Mouse (Mus musculus) midbrain, postnatal 0 days (tissue): ENCODE measurements around the gene Lrwd1. TPM values are rescaled to one million over a fixed set of nuclear protein-coding genes. Genes with fewer than 3 reads are reported as not detected.

ENCODE experiments used
- ATAC-seq: fragments of 200-750 bp; cut with Nextera tagmentation; 2 replicates; pipeline ENCODE4 v1.8.0; 2017; ENCODE audit warnings: moderate number of reproducible peaks, mild to moderate bottlenecking, moderate TSS enrichment, moderate library complexity; ENCODE audit not compliant: low FRiP score
- DNase-seq: peaks from one replicate; pipeline ENCODE4 v3.0.0-alpha.2; 2015; ENCODE audit warnings: low spot score
- H3K27ac ChIP-seq: fragments of 300-500 bp; sonication (generic); 2 replicates; pipeline ENCODE4 v1.5.1; 2014; ENCODE audit warnings: low read depth, mild to moderate bottlenecking, low read length, mixed read lengths
- H3K27me3 ChIP-seq: fragments of 300-500 bp; sonication (generic); 2 replicates; pipeline ENCODE4 v1.6.1; 2014; ENCODE audit warnings: low read length, control low read depth, mixed read lengths; ENCODE audit not compliant: insufficient read depth
- H3K36me3 ChIP-seq: fragments of 300-500 bp; sonication (generic); 2 replicates; pipeline ENCODE4 v1.6.1; 2014; ENCODE audit warnings: low read length, control low read depth, mixed read lengths; ENCODE audit not compliant: insufficient read depth
- H3K4me1 ChIP-seq: fragments of 300-500 bp; sonication (generic); 2 replicates; pipeline ENCODE4 v1.6.1; 2014; ENCODE audit warnings: mild to moderate bottlenecking, control low read depth, antibody characterized with exemption, low read length, mixed read lengths; ENCODE audit not compliant: insufficient read depth
- H3K4me2 ChIP-seq: fragments of 300-500 bp; sonication (generic); 2 replicates; pipeline ENCODE4 v1.6.1; 2014; ENCODE audit warnings: low read depth, mild to moderate bottlenecking, low read length, mixed read lengths; ENCODE audit not compliant: poor library complexity, severe bottlenecking
- H3K4me3 ChIP-seq: fragments of 300-500 bp; sonication (generic); 2 replicates; pipeline ENCODE4 v1.5.1; 2014; ENCODE audit warnings: low read depth, mild to moderate bottlenecking, low read length, moderate library complexity
- H3K9ac ChIP-seq: fragments of 300-500 bp; sonication (generic); replicated peaks from 2 replicates; pipeline ENCODE4 v1.6.1; 2014; ENCODE audit warnings: mild to moderate bottlenecking, low read length, moderate library complexity, mixed read lengths; ENCODE audit not compliant: poor library complexity, severe bottlenecking
- H3K9me3 ChIP-seq: fragments of 300-500 bp; sonication (generic); 2 replicates; pipeline ENCODE4 v1.6.1; 2016; ENCODE audit warnings: low read length, control low read depth
- CTCF ChIP-seq: IDR thresholded peaks from 2 replicates; pipeline ENCODE4 v1.5.1; 2016; ENCODE audit warnings: antibody characterized with exemption, mild to moderate bottlenecking
- WGBS: fragments of 180-500 bp; shearing (Covaris S2); extraction: QIAGEN DNeasy Blood & Tissue Kit; methylation state at CpG from one replicate; pipeline ENCODE4 v1.1.7; 2014; 5-methylcytosine and 5-hydroxymethylcytosine counted together
- polyA plus RNA-seq: library from polyadenylated mRNA; unstranded; fragments of >200 nt; fragmentation: Nextera tagmentation; extraction: Ambion mirVana; gene quantifications from 2 replicates; pipeline ENCODE4 v1.2.1, GENCODE M21; 2015
- total RNA-seq: library from RNA; depleted of rRNA; stranded (reverse); fragments of >200 nt; gene quantifications from 2 replicates; pipeline ENCODE4 v1.2.3, GENCODE M21; 2014

Gene Lrwd1
- total and polyA plus RNA-seq, 2 experiments from 2014 or later: 16.3 to 33.2 TPM

- H3K9ac ChIP-seq: no peak overlapping the region
These were observed 46.9 kb downstream of the Lrwd1 start for GRCm38 (mm10) chr5:136088821-136089575.

GRCm38 (mm10) chr5:136086290-136086689 is 49.6 kb downstream of the Lrwd1 start:
- Histone ChIP-seq H3K27me3 (no peaks in the 10 kb centered on the region), H3K9ac (no peak overlapping the region), H3K4me2 (peak overlapping the region; percentile 5; the same call in 1 of the 2 replicates), H3K36me3 (peaks cover 6% of the 10 kb centered on the region), H3K4me1 (peaks cover 7% of the 10 kb centered on the region; the same call in 1 of the 2 replicates), H3K9me3 (no peaks in the 10 kb centered on the region), H3K27ac (no peak overlapping the region), H3K4me3 (no peak overlapping the region)
- no peak for ATAC-seq
- no peak for TF ChIP-seq CTCF
- no peak for DNase-seq
- 97% methylated on average over 8 of the region's 8 CpGs for WGBS

More at GRCm38 (mm10) chr5:136088821-136089575, 46.9 kb downstream of the Lrwd1 start:
- Histone ChIP-seq H3K27me3 (no peaks in the 10 kb centered on the region), H3K27ac (no peak overlapping the region), H3K36me3 (peaks cover 12% of the 10 kb centered on the region), H3K4me2 (no peak overlapping the region), H3K4me3 (no peak overlapping the region), H3K4me1 (peaks cover 7% of the 10 kb centered on the region; the same call in 1 of the 2 replicates), H3K9me3 (no peaks in the 10 kb centered on the region)
- peak; percentile 11 for DNase-seq
- 22% methylated on average over 14 of the region's 14 CpGs for WGBS
- ATAC-seq: no peak
- TF ChIP-seq CTCF: peak; percentile 59

GRCm38 (mm10) chr5:136084891-136085651 is 50.8 kb downstream of the Lrwd1 start:
- H3K4me3 ChIP-seq: peak overlapping the region; percentile 65
- no peaks in the 10 kb centered on the region for H3K36me3 ChIP-seq
- peak; percentile 47 for ATAC-seq
- H3K9ac ChIP-seq: peak overlapping the region; percentile 69
- peaks cover 7% of the 10 kb centered on the region; the same call in 1 of the 2 replicates for H3K4me1 ChIP-seq
- DNase-seq: peak; percentile 71
- peak overlapping the region; percentile 76 for H3K4me2 ChIP-seq
- no peaks in the 10 kb centered on the region for H3K9me3 ChIP-seq
- peak overlapping the region; percentile 65 for H3K27ac ChIP-seq
- WGBS: 5% methylated on average over 20 of the region's 21 CpGs
- H3K27me3 ChIP-seq: no peaks in the 10 kb centered on the region
- TF ChIP-seq CTCF: no peak

- H3K9ac ChIP-seq: peak overlapping the region; percentile 69
- WGBS: 2% methylated on average over 23 of the region's 23 CpGs
- H3K4me1 ChIP-seq: peaks cover 7% of the 10 kb centered on the region; the same call in 1 of the 2 replicates
- peak overlapping the region; percentile 76 for H3K4me2 ChIP-seq
- ATAC-seq (peak; percentile 39; the same call in 1 of the 2 replicates), DNase-seq (peak; percentile 9)
- TF ChIP-seq CTCF: no peak
- peak overlapping the region; percentile 65 for H3K4me3 ChIP-seq
- H3K9me3 ChIP-seq: no peaks in the 10 kb centered on the region
- H3K27me3 ChIP-seq: no peaks in the 10 kb centered on the region
- peak overlapping the region; percentile 27; the same call in 1 of the 2 replicates for H3K27ac ChIP-seq
- H3K36me3 ChIP-seq: no peaks in the 10 kb centered on the region
These were observed 51.6 kb downstream of the Lrwd1 start for GRCm38 (mm10) chr5:136084144-136084881.

- H3K4me2 ChIP-seq: peak within 1 kb of the TSS; percentile 76
- H3K27ac ChIP-seq: peak within 1 kb of the TSS; percentile 27; the same call in 1 of the 2 replicates
- no peaks in the 10 kb centered on the region for H3K9me3 ChIP-seq
- ATAC-seq (peak; percentile 93), DNase-seq (peak; percentile 97)
- H3K4me1 ChIP-seq: peaks cover 7% of the 10 kb centered on the region; the same call in 1 of the 2 replicates
- H3K9ac ChIP-seq: peak within 1 kb of the TSS; percentile 69
- TF ChIP-seq CTCF: peak; percentile 30; the same call in 1 of the 2 replicates
- H3K36me3 ChIP-seq: no peaks in the 10 kb centered on the region
- no peaks in the 10 kb centered on the region for H3K27me3 ChIP-seq
- H3K4me3 ChIP-seq: peak within 1 kb of the TSS; percentile 65
- WGBS: under 1% methylated on average over 25 of the region's 28 CpGs
These were observed 52.2 kb downstream of the Lrwd1 start, which contains the start of gene Rasa4 for GRCm38 (mm10) chr5:136083669-136084107. Gene Rasa4 (plus strand): TSS chr5:136083916.
